Mouse (Mus musculus) hindbrain, embryonic 14.5 days (tissue): ENCODE measurements at regions not wholly inside any gene's neighbourhood (a gene's known extent, or its start where the extent isn't known, plus 50 kb on each side); places are given as distances from the start of the nearest gene placed in this dataset.

Experiments used
- ATAC-seq: fragments of 200-750 bp; cut with Nextera tagmentation; 2 replicates; pipeline ENCODE4 v1.8.0; 2017; ENCODE audit warnings: moderate number of reproducible peaks, mild to moderate bottlenecking, moderate TSS enrichment, moderate library complexity; ENCODE audit not compliant: low FRiP score
- DNase-seq: peaks from one replicate; pipeline ENCODE4 v3.0.0-alpha.2; 2015; ENCODE audit warnings: low spot score
- H3K27ac ChIP-seq: fragments of 300-500 bp; sonication (generic); 2 replicates; pipeline ENCODE4 v1.5.1; 2014; ENCODE audit warnings: mild to moderate bottlenecking, moderate library complexity
- H3K27me3 ChIP-seq: fragments of 300-500 bp; sonication (generic); 2 replicates; pipeline ENCODE4 v1.6.1; 2014; ENCODE audit warnings: mild to moderate bottlenecking, low read length, mixed read lengths; ENCODE audit not compliant: control insufficient read depth, insufficient read depth
- H3K36me3 ChIP-seq: fragments of 300-500 bp; sonication (generic); replicated peaks from 2 replicates; pipeline ENCODE4 v1.6.1; 2014; ENCODE audit not compliant: control insufficient read depth, insufficient read depth
- H3K4me1 ChIP-seq: fragments of 300-500 bp; sonication (generic); replicated peaks from 2 replicates; pipeline ENCODE4 v1.6.1; 2014; ENCODE audit warnings: antibody characterized with exemption, low read length, mixed read lengths; ENCODE audit not compliant: control insufficient read depth, insufficient read depth
- H3K4me2 ChIP-seq: fragments of 300-500 bp; sonication (generic); replicated peaks from 2 replicates; pipeline ENCODE4 v1.6.1; 2014; ENCODE audit warnings: mild to moderate bottlenecking, moderate library complexity
- H3K4me3 ChIP-seq: fragments of 300-500 bp; sonication (generic); replicated peaks from 2 replicates; pipeline ENCODE4 v1.5.1; 2014; ENCODE audit warnings: mild to moderate bottlenecking, low read length
- H3K9ac ChIP-seq: fragments of 300-500 bp; sonication (generic); 2 replicates; pipeline ENCODE4 v1.6.1; 2014
- H3K9me3 ChIP-seq: fragments of 300-500 bp; sonication (generic); 2 replicates; pipeline ENCODE4 v1.6.1; 2016; ENCODE audit warnings: low read length; ENCODE audit not compliant: control insufficient read depth
- WGBS: fragments of 180-500 bp; shearing (Covaris S2); extraction: QIAGEN DNeasy Blood & Tissue Kit; methylation state at CpG from one replicate; pipeline ENCODE4 v1.1.7; 2014; 5-methylcytosine and 5-hydroxymethylcytosine counted together

DNA sequence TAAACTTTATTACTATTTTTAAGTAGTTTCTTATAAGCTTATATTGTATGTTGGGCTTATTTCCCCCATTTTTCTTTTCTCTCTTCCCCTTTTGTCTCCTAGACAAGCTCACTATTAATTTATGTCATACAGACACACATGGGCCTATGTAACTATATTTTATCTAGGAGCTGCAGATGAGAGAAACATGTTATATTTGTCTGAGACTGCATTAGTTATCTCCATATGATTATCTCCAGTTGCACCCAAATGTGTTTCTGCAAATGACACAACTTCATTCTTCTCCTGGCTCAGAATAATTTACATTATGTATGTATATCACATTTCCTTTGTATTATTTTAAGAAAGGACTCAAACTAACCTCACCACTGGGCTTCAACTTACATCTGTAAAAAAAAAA is 501.3 kb downstream of the Olfm4 start:
- Histone ChIP-seq H3K9me3 (no peaks in the 10 kb centered on the region), H3K9ac (no peak overlapping the region), H3K4me2 (no peak overlapping the region), H3K36me3 (no peaks in the 10 kb centered on the region), H3K4me3 (no peak overlapping the region), H3K4me1 (0 out of 2 replicates have a peak, but pooled peaks cover 3% of the 10 kb centered on the region), H3K27me3 (no peaks in the 10 kb centered on the region), H3K27ac (no peak overlapping the region)
- DNase-seq (no peak), ATAC-seq (no peak)

DNA sequence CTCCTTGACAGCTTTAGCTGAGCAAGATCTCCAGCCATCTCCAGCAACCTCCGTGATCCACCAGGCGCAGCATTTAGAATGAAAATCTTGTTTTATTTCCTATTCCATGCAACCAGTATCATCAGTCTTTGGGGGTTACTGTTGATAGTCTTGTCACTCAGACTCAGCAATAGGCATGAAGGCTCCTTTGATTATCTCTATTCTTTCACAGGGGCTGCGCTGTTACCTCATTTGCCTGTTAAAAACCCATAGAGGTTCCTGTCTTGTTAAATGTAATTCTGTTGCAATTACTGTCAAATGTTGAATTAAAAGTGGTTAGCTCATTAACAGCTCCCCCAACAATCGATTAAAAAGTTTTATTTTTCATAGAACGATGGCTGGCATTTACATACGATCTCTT is 502.7 kb downstream of the Olfm4 start:
- whole genome bisulfite sequencing: 70% methylated on average over 6 of the region's 6 CpGs
- no peak overlapping the region for H3K4me3 ChIP-seq
- H3K36me3 ChIP-seq: no peaks in the 10 kb centered on the region
- H3K9ac ChIP-seq: no peak overlapping the region
- DNase-seq (no peak), ATAC-seq (no peak)
- H3K27me3 ChIP-seq: no peaks in the 10 kb centered on the region
- H3K27ac ChIP-seq: no peak overlapping the region
- 0 out of 2 replicates have a peak, but pooled peaks cover 3% of the 10 kb centered on the region for H3K4me1 ChIP-seq
- no peak overlapping the region for H3K4me2 ChIP-seq
- H3K9me3 ChIP-seq: no peaks in the 10 kb centered on the region

DNA sequence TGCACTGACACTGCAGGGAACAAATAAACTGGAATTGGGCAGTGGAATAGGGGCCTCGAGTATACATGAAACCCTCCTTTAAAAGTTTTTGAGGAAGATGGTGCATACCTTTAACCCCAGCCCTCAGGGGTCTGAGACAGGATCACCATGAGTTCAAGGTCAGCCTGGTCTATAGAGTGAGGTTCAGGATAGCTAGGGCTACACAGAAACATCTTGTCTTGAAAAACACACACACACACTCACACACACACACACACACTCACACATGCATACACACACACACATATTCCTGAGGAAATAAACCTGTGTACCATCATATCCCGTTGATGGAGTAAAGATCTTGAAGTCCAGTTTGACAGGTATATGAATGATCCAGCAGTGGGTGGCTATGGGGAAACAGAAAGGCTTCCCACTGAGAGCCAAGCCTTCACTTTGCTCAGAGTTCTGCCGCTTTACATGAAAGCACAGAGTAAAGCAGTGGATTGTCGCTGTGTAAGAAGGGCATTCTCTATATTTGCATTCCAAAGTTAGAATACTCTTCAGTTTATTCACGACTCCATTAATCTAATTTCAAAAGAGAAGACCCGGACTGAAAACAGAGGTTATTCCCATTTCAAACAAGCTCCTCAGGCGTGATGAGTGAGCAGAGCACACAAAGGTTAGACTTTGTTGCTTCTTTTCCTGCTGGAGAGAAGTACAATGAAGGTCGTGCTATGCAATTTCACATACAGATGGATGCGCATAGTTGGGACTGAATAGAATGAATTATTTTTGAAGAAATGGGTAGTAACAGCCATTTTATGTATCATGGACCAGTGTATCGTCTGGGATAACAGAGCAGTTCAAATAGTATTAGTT is 508.4 kb downstream of the Olfm4 start:
- Histone ChIP-seq H3K9me3 (no peaks in the 10 kb centered on the region), H3K9ac (no peak overlapping the region)
- no peak for DNase-seq

DNA sequence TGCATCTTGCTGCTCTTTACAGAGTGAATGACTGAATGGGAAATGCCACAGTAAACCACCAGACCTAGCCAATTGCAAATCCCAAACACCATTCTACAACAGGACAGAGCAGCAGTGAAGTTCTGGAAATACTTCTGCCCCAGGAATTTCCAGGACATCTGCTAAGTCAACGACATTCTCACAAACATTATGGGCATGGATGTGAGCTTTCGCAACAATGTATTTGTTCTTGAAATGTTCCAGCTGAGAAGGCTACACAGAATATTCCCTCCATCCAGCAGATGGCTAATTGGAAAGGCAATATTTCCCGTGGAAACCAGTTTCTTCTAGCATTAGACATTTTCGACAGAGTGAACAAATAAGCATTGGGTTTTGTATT is 509.0 kb downstream of the Olfm4 start:
- no peak for ATAC-seq
- whole genome bisulfite sequencing: 50% methylated on average over 4 of the region's 4 CpGs

More for the DNA sequence above, 508.4 kb downstream of the Olfm4 start:
- no peak overlapping the region for H3K27ac ChIP-seq
- 15% methylated on average over 10 of the region's 10 CpGs for WGBS
- H3K4me3 ChIP-seq: no peak overlapping the region
- H3K27me3 ChIP-seq: no peaks in the 10 kb centered on the region; the same call in 1 of the 2 replicates
- no peak overlapping the region for H3K4me2 ChIP-seq
- no peaks in the 10 kb centered on the region for H3K4me1 ChIP-seq
- ATAC-seq: no peak
- no peaks in the 10 kb centered on the region for H3K36me3 ChIP-seq

DNA sequence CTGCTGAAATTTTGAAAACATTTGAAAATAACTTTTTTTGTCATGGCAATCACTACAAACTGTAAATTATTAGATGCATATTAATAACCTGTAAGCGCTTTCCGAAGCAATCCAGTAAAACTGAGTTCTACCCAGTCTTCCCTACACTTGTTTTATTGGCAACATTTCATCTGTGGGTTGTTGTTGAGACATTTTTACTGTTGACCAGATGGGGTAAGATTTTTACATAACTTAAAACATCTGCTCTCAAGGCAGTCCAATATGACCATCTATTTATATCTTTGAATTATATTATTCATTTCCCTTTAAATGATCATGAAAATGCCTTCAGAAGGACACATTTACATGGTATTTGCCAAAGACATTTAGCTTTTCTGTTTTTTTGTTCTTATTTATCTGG is 520.5 kb downstream of the Olfm4 start:
- no peaks in the 10 kb centered on the region for H3K4me1 ChIP-seq
- H3K4me2 ChIP-seq: no peak overlapping the region
- H3K9me3 ChIP-seq: no peaks in the 10 kb centered on the region
- H3K9ac ChIP-seq: no peak overlapping the region
- 98% methylated on average over 2 of the region's 2 CpGs for WGBS
- H3K27ac ChIP-seq: no peak overlapping the region
- H3K36me3 ChIP-seq: no peaks in the 10 kb centered on the region
- H3K4me3 ChIP-seq: no peak overlapping the region
- ATAC-seq (no peak), DNase-seq (no peak)
- H3K27me3 ChIP-seq: no peaks in the 10 kb centered on the region

More for the DNA sequence above, 509.0 kb downstream of the Olfm4 start:
- H3K27ac ChIP-seq: no peak overlapping the region
- no peak overlapping the region for H3K4me3 ChIP-seq
- H3K9me3 ChIP-seq: no peaks in the 10 kb centered on the region
- no peak overlapping the region for H3K4me2 ChIP-seq
- DNase-seq: no peak
- H3K9ac ChIP-seq: no peak overlapping the region
- H3K4me1 ChIP-seq: no peaks in the 10 kb centered on the region
- H3K36me3 ChIP-seq: no peaks in the 10 kb centered on the region
- no peaks in the 10 kb centered on the region; the same call in 1 of the 2 replicates for H3K27me3 ChIP-seq

DNA sequence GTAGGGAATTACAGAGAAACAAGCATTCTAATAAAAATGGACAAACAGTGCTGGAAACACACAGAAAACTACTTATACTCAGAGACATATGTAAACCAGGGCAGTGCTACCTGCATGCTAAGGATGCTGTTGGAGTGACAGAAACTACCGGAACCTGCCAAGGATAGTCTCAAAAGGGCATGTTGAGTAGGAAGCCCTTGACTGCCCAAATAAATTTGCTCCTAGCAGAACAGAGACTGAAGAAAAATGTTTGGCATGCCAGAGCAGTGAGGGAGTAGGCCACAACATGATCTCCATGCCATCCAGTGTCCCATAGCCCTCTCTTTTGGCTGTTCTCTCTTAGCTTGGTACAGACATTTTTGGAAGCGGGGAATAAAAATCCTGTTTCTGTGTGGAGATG is 532.7 kb downstream of the Olfm4 start:
- ATAC-seq (no peak), DNase-seq (no peak)
- no peak overlapping the region for H3K9ac ChIP-seq
- no peak overlapping the region for H3K4me3 ChIP-seq
- 100% methylated on average over 2 of the region's 2 CpGs for WGBS
- no peak overlapping the region for H3K27ac ChIP-seq
- no peak overlapping the region for H3K4me2 ChIP-seq
- no peaks in the 10 kb centered on the region for H3K9me3 ChIP-seq
- no peaks in the 10 kb centered on the region for H3K27me3 ChIP-seq
- no peaks in the 10 kb centered on the region for H3K36me3 ChIP-seq
- H3K4me1 ChIP-seq: no peaks in the 10 kb centered on the region

DNA sequence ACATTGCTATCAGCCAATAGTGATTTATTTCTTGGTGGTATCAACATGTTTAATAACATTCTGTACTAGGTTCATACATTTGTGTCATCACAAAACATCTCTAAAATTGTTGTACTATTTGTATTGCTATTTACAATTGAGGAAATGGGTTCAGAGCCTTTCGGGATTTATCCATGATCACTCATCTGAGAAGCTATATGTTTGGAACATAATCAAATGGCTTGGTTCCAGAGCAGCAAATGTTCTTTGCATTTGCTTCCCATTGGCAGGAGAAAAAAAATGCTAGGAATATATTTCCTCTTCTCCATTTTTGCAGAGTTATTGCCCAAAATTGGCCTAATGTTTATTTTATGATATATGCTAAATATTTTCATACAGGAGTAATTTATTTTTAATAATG is 537.3 kb downstream of the Olfm4 start:
- no peak overlapping the region for H3K4me2 ChIP-seq
- no peak overlapping the region for H3K9ac ChIP-seq
- H3K36me3 ChIP-seq: no peaks in the 10 kb centered on the region
- ATAC-seq (no peak), DNase-seq (no peak)
- H3K27ac ChIP-seq: no peak overlapping the region
- no peaks in the 10 kb centered on the region for H3K27me3 ChIP-seq
- WGBS: 82% methylated on average over 1 of the region's 1 CpGs
- H3K9me3 ChIP-seq: no peaks in the 10 kb centered on the region
- H3K4me3 ChIP-seq: no peak overlapping the region
- H3K4me1 ChIP-seq: no peaks in the 10 kb centered on the region

DNA sequence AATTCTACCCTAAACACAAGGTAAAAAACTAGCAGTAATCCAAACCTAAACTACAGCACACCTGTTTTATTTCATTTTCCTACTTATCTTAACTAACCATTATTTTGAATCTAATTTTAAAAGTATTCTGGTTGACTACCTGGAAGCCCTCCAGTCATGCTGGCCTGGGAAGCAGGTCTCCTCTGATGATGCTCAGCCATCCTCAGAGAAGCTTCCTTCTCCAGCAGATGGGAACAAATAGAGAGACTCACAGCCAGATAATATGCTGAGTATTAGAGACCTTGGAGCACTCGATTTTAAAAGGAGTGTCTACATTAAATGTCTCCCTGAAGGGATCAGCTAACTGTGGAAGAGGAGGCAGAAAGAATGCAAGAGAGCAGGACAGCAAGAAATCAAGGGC is 537.8 kb downstream of the Olfm4 start:
- H3K36me3 ChIP-seq: no peaks in the 10 kb centered on the region
- H3K9me3 ChIP-seq: no peaks in the 10 kb centered on the region
- DNase-seq (no peak), ATAC-seq (no peak)
- no peak overlapping the region for H3K4me2 ChIP-seq
- no peak overlapping the region for H3K27ac ChIP-seq
- no peaks in the 10 kb centered on the region for H3K4me1 ChIP-seq
- 90% methylated on average over 1 of the region's 1 CpGs for WGBS
- H3K4me3 ChIP-seq: no peak overlapping the region
- no peak overlapping the region for H3K9ac ChIP-seq
- no peaks in the 10 kb centered on the region for H3K27me3 ChIP-seq

DNA sequence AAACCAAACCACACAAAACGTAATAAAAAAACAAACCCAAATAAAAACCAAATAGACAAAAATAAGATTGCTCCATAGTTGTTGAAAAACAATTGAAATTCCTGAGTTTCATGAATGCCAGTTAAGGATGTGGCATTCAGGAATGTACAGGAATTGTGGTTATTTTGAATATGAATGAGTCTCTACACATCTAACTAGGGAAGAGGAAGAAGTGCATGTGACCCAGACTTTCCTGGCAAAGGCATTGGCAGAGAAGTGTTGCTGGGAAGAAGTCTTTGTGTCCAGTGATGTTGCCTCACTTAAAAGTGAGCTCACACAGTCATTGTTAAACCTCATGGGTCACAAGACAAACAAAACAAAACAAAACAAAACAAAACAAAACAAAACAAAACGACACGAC is 538.7 kb downstream of the Olfm4 start:
- ATAC-seq (no peak), DNase-seq (no peak)
- H3K9me3 ChIP-seq: no peaks in the 10 kb centered on the region
- H3K27ac ChIP-seq: no peak overlapping the region
- H3K4me1 ChIP-seq: no peaks in the 10 kb centered on the region
- H3K36me3 ChIP-seq: no peaks in the 10 kb centered on the region
- WGBS: 73% methylated on average over 3 of the region's 3 CpGs
- no peak overlapping the region for H3K4me3 ChIP-seq
- no peaks in the 10 kb centered on the region for H3K27me3 ChIP-seq
- no peak overlapping the region for H3K4me2 ChIP-seq
- no peak overlapping the region for H3K9ac ChIP-seq
